Mouse (Mus musculus): Measurements from ENCODE around the gene Cpsf4l. TPM values are rescaled to one million over a fixed set of nuclear protein-coding genes. Genes with fewer than 3 reads are reported as not detected.

The Cpsf4l gene
- polyA plus RNA-seq, 1 experiment: not detected

DNA sequence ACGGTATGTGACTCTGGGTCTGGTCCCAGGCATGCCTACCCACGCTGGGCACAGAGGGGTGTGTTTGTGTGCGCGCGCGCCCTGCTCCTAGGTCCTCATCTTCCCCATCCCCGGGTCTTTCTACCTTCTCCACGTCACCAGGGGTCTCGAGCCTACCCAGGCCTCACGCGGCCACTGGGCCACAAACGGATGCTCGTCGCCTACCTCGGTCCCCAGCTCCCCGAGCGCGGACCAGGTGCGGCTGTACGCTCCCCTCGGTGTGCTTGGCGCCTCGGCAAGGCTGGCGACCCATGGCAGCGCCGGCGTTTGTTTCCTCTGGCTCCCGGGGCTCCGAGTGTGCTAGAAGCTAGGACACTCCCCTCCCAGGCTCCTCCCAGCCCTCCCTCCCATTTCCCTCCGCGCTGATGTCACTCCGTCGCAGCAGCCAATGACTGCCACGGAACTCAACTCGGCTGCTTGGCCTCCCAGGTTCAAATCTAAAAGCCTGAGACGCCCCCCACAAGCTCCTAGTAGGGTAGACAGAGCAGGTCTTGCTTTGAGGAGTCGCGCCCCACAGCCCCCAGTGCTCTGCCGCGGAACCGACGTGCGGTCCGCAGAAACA is 41.8 kb upstream of the Cpsf4l start, which contains the start of gene Cdc42ep4:
TSS of gene Cdc42ep4 (minus strand) at position 398 of the 601 bp plus-strand sequence.
- Histone ChIP-seq H3K36me3 (ENCODE audit: control insufficient read depth, insufficient read depth, low read length) (no peaks in the 10 kb centered on the region), H3K4me1 (ENCODE audit: control insufficient read depth, insufficient read depth, insufficient read length, low read length) (peaks cover 18% of the 10 kb centered on the region), H3K27ac (ENCODE audit: insufficient read depth, low read depth, low read length) (peak within 1 kb of the TSS; percentile 98), H3K4me3 (ENCODE audit: low read depth, low read length) (peak within 1 kb of the TSS; percentile 84), H3K27me3 (ENCODE audit: control insufficient read depth, insufficient read depth, low read length) (no peaks in the 10 kb centered on the region)
- WGBS: under 1% methylated on average over 44 of the region's 44 CpGs
- TF ChIP-seq POLR2A (IDR thresholded peaks at IDR 0.05; ENCODE audit: low read depth, low read length) (peak; percentile 97), CTCF (IDR thresholded peaks at IDR 0.05; ENCODE audit: extremely low read depth, insufficient read length, insufficient replicate concordance, low read depth, low read length) (no peak)

DNA sequence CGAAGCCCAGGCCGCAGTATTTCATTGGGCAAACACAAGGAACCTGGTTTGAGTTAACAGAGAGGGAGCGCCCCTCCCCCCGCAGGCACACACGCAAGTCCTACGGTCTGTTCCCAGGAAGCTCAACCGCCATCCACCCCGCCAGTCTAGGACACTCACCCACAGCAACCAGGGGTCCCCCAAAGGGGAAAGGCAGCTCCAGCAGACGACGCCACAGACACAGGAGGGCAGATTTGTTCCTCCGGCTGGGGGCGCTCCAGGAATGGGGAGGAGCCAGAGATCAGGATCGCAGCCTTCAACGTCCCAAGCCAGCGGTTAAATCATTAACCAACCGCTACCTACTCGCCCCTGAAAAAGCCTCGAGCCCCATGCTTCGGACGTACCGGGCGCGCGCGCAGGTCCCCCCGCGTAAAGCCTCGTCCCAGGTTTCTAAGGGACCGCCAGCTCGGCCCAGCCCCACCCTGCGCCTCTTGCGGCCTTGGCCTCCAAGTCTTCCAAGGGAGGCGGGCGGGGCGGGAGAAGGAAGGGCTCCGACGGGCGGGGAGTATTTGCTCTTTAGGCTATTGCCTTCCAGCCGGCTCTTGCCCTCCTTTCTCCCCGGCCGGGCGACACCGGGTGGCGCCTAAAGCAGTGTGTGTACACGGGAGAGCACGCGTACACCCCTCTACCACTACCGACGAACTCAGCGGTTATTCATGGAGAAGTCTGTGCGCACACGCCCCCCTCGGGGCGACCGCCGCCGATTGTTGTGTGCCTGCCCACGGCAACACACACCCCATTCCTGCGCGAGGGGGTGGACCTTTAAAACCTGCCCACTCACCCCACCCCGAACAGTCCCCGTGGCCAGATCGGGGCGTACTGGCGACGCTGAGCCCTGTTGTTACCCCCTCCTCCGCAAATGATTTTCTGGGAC is 41.0 kb upstream of the Cpsf4l start:
- H3K4me3 ChIP-seq (ENCODE audit: low read depth, low read length): peak overlapping the region; percentile 84
- TF ChIP-seq CTCF (IDR thresholded peaks at IDR 0.05; ENCODE audit: extremely low read depth, insufficient read length, insufficient replicate concordance, low read depth, low read length): peak; percentile 46
- TF ChIP-seq POLR2A (IDR thresholded peaks at IDR 0.05; ENCODE audit: low read depth, low read length): 0 out of 2 replicates have a peak, but pooled peaks have one; percentile 37
- H3K27ac ChIP-seq (ENCODE audit: insufficient read depth, low read depth, low read length): peak overlapping the region; percentile 98
- WGBS: under 1% methylated on average over 67 of the region's 67 CpGs
- no peaks in the 10 kb centered on the region for H3K27me3 ChIP-seq (ENCODE audit: control insufficient read depth, insufficient read depth, low read length)
- no peaks in the 10 kb centered on the region; the same call in 1 of the 2 replicates for H3K36me3 ChIP-seq (ENCODE audit: control insufficient read depth, insufficient read depth, low read length)
- peaks cover 18% of the 10 kb centered on the region for H3K4me1 ChIP-seq (ENCODE audit: control insufficient read depth, insufficient read depth, insufficient read length, low read length)

DNA sequence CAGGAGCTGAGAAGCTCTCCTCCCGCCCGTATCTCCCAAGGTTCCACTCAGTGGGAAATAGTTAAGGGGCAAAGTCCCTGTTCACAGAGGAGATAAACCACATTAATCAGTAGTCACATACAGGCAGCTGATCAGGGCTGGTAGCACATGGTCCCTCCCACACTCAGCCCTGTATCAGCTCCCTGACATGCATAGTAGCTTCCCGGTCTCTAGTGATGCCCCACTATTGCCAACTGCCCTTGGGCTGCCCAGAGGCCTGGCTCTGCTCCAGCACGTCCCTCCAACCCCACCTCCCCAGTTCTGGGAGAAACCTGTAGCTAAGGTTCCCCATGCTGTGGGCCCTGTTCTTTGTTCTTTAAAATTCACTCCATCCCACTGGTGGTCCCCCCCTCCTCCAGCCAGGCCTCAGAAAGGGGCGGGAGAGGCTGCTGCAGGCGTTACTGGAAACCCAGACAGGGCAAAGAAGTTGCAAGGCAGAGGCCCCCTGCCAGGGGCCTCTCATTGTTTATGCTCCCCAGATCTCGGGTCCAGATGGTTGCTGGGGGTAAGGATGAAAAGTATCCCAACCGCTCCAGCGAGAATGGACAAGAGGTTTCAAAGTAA is 40.0 kb upstream of the Cpsf4l start:
- H3K27me3 ChIP-seq (ENCODE audit: control insufficient read depth, insufficient read depth, low read length): no peaks in the 10 kb centered on the region
- peak overlapping the region; percentile 84 for H3K4me3 ChIP-seq (ENCODE audit: low read depth, low read length)
- WGBS: 7% methylated on average over 9 of the region's 9 CpGs
- H3K4me1 ChIP-seq (ENCODE audit: control insufficient read depth, insufficient read depth, insufficient read length, low read length): peaks cover 18% of the 10 kb centered on the region
- no peak for TF ChIP-seq CTCF (IDR thresholded peaks at IDR 0.05; ENCODE audit: extremely low read depth, insufficient read length, insufficient replicate concordance, low read depth, low read length)
- no peak for TF ChIP-seq POLR2A (IDR thresholded peaks at IDR 0.05; ENCODE audit: low read depth, low read length)
- H3K27ac ChIP-seq (ENCODE audit: insufficient read depth, low read depth, low read length): peak overlapping the region; percentile 98
- H3K36me3 ChIP-seq (ENCODE audit: control insufficient read depth, insufficient read depth, low read length): no peaks in the 10 kb centered on the region; the same call in 1 of the 2 replicates

DNA sequence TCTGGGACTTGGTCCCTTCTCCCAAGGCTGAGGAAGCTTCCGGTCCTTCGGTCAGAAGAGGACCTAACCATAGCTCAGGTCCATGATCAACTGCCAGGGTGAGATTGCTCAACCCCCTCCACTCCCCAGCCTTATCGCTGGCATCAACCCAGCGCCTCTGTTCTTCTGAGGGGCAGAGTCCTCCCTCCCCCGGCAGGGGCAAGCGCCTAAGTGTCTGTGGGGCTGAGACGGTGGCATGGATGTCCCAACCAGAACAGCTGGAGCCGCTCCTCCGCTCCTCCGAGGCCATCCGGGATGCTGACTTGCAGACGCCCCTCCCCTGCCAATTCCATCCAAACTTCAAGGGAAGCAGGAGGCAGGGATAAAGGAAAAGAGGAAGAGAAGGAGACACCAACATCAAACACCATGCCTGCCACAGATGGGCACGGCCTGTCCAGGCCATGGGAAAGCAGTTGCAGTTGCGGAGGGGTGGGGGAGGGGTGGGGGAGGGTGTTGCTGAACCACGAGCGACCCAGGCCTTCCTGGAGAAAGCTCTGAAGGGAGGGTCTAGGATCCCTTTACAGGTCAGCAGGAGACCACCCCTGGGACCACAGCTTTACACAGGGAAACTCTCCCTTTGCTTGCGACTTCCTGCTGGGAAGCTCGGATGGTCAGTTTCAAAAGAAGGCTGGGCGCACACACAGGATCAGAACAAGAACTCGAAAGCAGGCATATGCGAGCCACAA is 39.1 kb upstream of the Cpsf4l start:
- H3K36me3 ChIP-seq (ENCODE audit: control insufficient read depth, insufficient read depth, low read length): peaks cover 1% of the 10 kb centered on the region; the same call in 1 of the 2 replicates
- H3K27me3 ChIP-seq (ENCODE audit: control insufficient read depth, insufficient read depth, low read length): no peaks in the 10 kb centered on the region
- H3K4me1 ChIP-seq (ENCODE audit: control insufficient read depth, insufficient read depth, insufficient read length, low read length): peaks cover 18% of the 10 kb centered on the region
- peak overlapping the region; percentile 98 for H3K27ac ChIP-seq (ENCODE audit: insufficient read depth, low read depth, low read length)
- 12% methylated on average over 21 of the region's 21 CpGs for WGBS
- TF ChIP-seq CTCF (IDR thresholded peaks at IDR 0.05; ENCODE audit: extremely low read depth, insufficient read length, insufficient replicate concordance, low read depth, low read length) (no peak), POLR2A (IDR thresholded peaks at IDR 0.05; ENCODE audit: low read depth, low read length) (no peak)
- peak overlapping the region; percentile 84 for H3K4me3 ChIP-seq (ENCODE audit: low read depth, low read length)

DNA sequence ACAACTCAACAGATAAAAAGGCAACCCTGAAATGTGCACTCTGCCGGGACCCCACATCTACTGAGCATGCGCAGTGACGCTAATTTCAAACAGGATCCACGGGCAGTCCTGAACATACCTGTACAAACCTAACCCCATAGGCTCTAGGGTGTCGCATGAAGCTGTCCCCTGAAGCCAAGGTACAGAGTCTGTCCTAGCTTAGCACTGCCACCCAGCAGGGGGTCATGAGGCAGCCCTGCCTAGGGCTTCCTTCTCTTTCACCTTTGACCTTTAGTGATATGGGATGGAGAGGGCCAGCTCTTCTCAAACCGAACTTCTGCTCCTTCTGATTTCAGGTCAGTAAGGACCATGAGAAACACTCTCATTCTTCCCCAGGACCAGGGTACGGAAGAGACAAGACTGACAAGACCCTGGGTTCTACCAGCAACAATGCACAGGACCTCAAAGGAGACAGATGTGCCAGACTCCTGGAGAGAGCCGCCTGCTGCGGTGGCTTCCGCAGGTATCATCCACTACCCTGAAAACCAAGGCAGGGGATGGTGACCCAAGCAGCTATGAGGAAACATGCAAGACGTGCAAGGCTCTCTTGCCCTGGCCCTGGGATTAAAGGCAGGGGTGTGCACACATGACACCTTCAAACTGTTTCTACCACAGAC is 38.0 kb upstream of the Cpsf4l start:
- TF ChIP-seq POLR2A (IDR thresholded peaks at IDR 0.05; ENCODE audit: low read depth, low read length) (no peak), CTCF (IDR thresholded peaks at IDR 0.05; ENCODE audit: extremely low read depth, insufficient read length, insufficient replicate concordance, low read depth, low read length) (no peak)
- Histone ChIP-seq H3K4me3 (ENCODE audit: low read depth, low read length) (peak overlapping the region; percentile 84), H3K36me3 (ENCODE audit: control insufficient read depth, insufficient read depth, low read length) (peaks cover 9% of the 10 kb centered on the region), H3K27ac (ENCODE audit: insufficient read depth, low read depth, low read length) (peak overlapping the region; percentile 89), H3K27me3 (ENCODE audit: control insufficient read depth, insufficient read depth, low read length) (no peaks in the 10 kb centered on the region), H3K4me1 (ENCODE audit: control insufficient read depth, insufficient read depth, insufficient read length, low read length) (peaks cover 18% of the 10 kb centered on the region)
- 55% methylated on average over 11 of the region's 11 CpGs for WGBS

DNA sequence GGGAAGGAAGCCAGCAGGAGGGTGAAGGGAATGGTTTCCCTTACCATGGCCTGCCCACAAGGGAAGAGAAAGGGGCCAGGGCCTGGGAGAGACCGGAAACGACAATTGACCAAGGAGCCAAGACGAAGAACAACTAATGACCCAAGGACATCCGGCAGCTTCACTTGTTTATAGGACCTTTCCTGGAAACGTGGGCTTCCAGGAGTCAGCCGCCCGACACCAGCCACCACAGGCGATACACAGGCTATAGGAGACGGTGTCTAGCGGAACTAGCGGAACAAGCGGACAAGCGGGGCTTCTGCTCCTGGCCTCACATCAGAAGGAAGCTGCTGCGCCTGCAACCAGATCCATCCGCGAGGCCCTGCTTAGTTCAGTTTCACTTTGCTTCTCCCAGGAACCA is 37.2 kb upstream of the Cpsf4l start:
- H3K4me3 ChIP-seq (ENCODE audit: low read depth, low read length): peak overlapping the region; percentile 31
- 52% methylated on average over 16 of the region's 16 CpGs for WGBS
- H3K27ac ChIP-seq (ENCODE audit: insufficient read depth, low read depth, low read length): peak overlapping the region; percentile 89; the same call in 1 of the 2 replicates
- TF ChIP-seq CTCF (IDR thresholded peaks at IDR 0.05; ENCODE audit: extremely low read depth, insufficient read length, insufficient replicate concordance, low read depth, low read length) (no peak), POLR2A (IDR thresholded peaks at IDR 0.05; ENCODE audit: low read depth, low read length) (0 out of 2 replicates have a peak, but pooled peaks have one; percentile 9)
- peaks cover 11% of the 10 kb centered on the region for H3K36me3 ChIP-seq (ENCODE audit: control insufficient read depth, insufficient read depth, low read length)
- H3K27me3 ChIP-seq (ENCODE audit: control insufficient read depth, insufficient read depth, low read length): no peaks in the 10 kb centered on the region
- peaks cover 18% of the 10 kb centered on the region for H3K4me1 ChIP-seq (ENCODE audit: control insufficient read depth, insufficient read depth, insufficient read length, low read length)
